Mouse (Mus musculus) ovary, adult 10 weeks (tissue): ENCODE measurements around the gene Bbip1. TPM values are rescaled to one million over a fixed set of nuclear protein-coding genes. Genes with fewer than 3 reads are reported as not detected.

Experiments used
- polyA plus RNA-seq: library from polyadenylated mRNA; stranded (reverse); fragments of 350-450 nt; fragmentation: Illumina TruSeq; extraction: RNeasy Lipid Tissue Mini Kit (QIAGEN cat#74804); gene quantifications from one replicate; pipeline ENCODE4 v1.2.3, GENCODE M21; 2014

Bbip1 gene
- polyA plus RNA-seq: 107 TPM

DNA sequence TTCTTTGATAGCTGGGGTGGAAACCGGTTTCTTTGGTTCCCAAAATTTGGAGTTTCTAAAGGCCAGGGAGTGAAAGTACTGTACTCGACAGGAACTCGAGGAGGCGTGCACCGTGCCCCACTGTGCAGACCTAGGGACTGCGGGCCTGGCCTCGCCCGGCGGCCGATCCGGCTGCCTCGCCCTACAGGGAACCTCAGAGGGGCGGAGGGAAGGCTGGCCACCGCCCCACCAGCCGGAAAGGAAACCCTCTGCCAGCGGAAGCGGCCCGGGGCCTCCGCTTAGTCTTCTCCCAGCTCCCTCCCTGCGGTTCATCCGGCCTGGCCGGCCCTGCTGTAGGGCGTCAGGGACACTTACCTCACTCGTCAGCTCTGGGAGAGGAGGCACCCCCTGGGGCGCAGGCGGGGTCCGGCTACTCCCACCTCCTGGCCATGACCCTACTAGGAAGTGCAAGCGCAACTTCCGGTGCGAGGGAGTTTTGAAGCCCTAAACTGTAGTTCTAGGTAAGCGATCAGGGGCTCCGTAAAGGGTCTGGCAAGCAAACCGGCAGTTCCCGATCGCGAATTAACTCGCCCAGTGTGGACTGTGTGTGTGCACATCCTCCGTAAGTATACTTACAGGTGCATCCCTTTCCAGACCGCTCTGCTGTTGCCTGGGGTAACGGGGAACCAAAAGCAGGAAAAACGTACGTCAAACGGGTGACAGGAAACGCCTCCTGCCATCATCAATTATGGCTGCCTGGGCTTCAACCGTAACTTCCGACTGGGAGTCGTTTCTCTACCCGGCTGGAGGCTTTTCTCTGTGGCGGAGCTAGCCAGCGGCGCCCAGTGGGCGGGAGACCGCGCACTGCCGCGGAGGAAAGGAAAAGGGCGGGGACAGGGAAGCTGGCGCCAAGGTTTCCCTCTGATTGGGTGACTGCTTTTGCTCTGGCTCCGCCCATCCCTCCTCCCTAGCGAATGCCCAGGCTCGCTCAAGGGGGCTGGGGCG lies at the start of gene Bbip1, which contains the start of gene Shoc2:
Gene Bbip1, minus strand, starts transcription at position 826 of the 984 bp plus-strand sequence.
Gene Shoc2, plus strand, starts transcription at position 505 of the 984 bp plus-strand sequence.

GRCm38 (mm10) chr19:53892061-53892460 lies 52.4 kb downstream of the Bbip1 start, which contains the start of gene Pdcd4:
Pdcd4 (plus strand) TSS chr19:53892231.

Other genes with a start within 250 kb of the Bbip1 start
- gene Pdcd4, start 52.4 kb downstream of the Bbip1 start, polyA plus RNA-seq: 270 TPM
- gene Shoc2, start 321 bp downstream of the Bbip1 start, polyA plus RNA-seq: 163 TPM
- 0.48 TPM for gene Adra2a, start 99.5 kb upstream of the Bbip1 start, polyA plus RNA-seq